Mouse (Mus musculus) liver, adult 10 weeks (tissue): ENCODE data around the gene 2010315B03Rik. TPM values are rescaled to one million over a fixed set of nuclear protein-coding genes. Genes with fewer than 3 reads are reported as not detected.

Source experiments
- polyA plus RNA-seq: library from polyadenylated mRNA; stranded (reverse); fragments of 350-450 nt; fragmentation: Illumina TruSeq; extraction: RNeasy Lipid Tissue Mini Kit (QIAGEN cat#74804); gene quantifications from one replicate; pipeline ENCODE4 v1.2.3, GENCODE M21; 2014; ENCODE audit warnings: low read depth, low replicate concordance

The 2010315B03Rik gene
- 50.9 TPM for polyA plus RNA-seq

GRCm38 (mm10) chr9:124312171-124313142 is at the start of gene 2010315B03Rik:
Gene 2010315B03Rik (minus strand): TSS chr9:124312696.

Other genes starting within 250 kb of the 2010315B03Rik start
- 2.9 TPM for gene Ccr2, start 210.7 kb downstream of the 2010315B03Rik start, polyA plus RNA-seq
- 5.2 TPM for gene Ccr5, start 191.2 kb downstream of the 2010315B03Rik start, polyA plus RNA-seq
- gene Ppp2r3d, start 164.2 kb upstream of the 2010315B03Rik start, polyA plus RNA-seq = 1.1 TPM
- not detected for gene Gm21836, start 181.1 kb upstream of the 2010315B03Rik start, polyA plus RNA-seq